Mouse (Mus musculus) thymus, postnatal 4 days (tissue): ENCODE results near the gene Snx7.
A peak's percentile ranks its signal among the peaks of the same experiment; 100 is the strongest.

Experiments used
- DNase-seq: peaks from one replicate; pipeline ENCODE4 v3.0.0; 2021

The Snx7 gene

DNA sequence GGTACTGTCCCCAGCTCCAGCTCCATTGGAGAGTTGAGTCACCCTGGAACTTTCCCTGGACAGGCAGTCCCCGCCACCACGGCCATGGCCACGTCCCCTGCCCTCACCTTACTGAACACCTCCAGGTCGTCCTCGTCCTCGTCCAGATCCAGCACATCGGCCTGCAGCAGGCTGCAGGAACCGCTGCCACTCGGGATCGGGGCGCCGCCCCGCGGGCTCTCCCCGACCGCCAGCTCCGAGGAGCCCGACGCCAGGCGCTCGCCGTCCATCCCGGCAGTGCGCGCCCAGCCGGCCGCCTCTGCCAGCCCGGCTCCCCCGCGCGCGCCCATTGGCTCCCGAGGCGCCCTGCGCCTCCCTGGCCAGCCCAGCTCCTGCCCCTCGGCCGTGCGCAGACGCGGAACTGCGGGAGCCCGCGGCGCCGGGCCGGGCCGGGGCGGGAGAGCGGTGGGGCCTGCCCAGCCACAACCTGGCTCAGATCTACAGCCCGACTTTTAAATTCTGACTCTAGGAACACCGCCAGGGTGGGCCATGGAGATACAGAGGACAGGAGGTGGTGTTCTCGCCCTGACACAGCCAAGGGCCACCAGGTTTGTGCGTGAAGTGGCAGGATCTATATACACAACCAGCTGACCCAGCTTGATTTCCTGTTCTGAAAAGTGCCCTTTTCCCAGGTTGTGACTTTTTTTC, at the start of gene Snx7:
Snx7 (minus strand) TSS at position 300 of the 687 bp plus-strand sequence.
- peak; percentile 43 for DNase-seq

DNA sequence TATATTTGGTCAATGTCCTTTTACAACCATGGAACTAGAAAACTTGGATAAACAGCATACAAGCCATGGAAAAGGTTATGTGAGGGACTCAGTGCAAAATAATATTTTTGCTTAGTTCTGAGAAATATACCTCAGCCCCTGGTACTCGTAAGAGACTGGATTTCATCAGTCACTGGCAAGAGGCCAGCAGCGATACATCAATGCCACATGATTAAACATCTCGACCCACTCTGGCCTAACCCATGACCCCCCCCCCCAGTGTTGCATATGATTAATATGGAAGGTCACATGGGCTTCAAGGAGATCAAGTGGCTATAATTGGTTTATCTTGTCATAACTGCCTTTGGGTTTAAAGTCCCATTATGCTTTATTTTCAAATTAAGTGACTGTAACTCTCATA, 46.7 kb upstream of the Snx7 start:
- no peak for DNase-seq

DNA sequence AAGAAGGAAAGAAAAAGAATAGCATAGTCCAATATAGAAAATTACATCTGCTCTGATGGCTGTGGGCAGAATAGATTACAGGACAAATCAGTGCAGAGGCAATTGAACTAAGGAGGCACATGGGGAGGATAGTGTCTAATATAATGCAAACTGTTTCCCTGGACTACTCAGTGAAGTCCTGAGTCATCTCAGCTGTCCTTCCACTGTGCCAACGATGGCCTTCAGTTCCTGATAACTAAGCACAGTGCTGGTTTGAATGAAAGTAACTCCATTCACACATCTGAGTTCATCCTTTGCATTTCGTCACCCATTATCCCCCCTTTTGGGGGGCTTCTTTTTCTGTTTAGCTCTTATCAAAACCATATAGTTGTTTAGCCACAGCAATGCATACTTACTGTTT, 25.0 kb upstream of the Snx7 start:
- DNase-seq, result no peak

DNA sequence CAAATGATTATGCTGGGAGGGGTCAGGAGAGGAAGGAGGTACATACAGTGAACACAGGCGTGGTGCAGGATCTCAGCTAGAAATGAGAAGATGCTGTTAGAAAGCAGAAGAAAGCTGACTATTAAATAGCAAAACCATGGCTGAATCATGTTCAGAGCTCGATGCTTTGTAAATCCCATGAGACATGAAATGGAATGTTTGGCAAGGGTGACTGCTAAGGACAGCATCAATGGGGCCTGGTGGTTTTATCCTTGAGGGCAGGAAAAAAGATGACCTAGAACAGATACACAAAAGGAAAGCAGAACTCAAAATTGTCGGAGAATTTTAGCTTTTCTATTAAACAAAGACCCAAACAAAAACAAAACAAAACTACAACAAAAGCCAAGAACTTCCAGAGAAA, 6.7 kb upstream of the Snx7 start:
- no peak for DNase-seq

DNA sequence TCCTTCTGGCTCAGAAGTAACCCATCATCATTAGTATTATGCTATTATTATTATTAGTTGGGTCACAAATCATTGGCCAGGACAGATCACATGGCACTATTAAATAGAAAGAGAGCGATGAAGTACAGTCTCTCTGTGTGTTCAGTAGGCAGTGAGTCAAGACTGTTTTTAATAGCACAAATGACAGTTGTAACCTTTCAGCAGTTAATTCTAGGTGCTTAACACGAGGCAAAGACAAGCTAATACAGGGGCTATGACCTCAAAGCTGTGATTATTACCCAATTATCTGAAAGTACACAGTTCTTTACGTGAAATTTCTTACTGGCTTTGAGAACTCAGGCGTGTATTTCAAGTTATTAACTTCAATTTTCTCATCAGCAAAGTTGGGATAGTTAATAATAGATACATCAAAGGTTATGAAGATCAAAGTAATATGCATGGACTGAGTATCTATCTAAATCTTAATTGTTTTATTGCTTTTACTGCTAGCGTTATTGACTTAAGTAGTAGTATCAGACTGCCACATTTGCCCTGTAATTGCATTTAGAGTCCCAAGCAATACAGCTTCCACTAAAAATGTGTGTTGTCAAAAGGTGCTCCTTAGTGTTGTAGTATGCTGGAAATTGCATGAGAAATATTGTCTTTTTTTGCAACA, 4.6 kb upstream of the Snx7 start:
- no peak for DNase-seq

DNA sequence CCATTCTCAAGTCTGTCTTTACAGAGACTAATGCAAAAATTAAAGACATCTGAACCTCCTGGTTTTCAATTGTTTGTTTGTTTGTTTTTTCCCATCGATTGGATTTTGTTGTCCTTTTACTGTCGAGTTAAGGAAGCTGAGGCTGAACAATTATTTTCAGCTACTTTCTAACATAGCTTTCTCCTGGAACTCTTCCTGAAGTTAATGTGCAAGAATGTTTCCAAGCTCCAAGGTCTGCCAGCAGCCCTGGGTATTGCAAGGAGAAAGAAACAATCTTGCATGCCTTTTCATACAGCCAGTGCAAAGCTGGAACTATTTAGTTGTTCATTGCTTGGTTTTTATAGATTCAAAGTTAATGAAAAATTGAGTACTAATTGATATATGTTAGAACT, 584 bp upstream of the Snx7 start:
- no peak for DNase-seq

DNA sequence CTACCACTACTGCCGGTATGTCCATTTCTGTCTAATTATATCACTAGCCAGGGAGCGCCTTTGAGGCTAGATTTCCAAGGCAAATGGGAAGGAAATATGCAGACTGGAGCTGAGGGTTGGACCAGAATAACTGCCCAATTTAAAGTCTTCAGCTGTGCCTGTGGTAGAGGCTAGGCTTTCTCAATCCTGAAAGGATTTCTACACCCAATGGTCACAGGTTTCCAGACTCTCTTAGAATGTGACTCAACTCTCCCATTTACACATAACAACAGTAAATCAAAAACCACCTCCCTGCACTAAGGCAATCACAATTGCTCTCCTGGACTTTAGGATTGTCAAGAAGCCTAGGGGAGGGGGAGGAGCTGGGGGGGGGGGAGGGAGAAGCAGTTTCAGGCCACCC, 645 bp downstream of the Snx7 start:
- no peak for DNase-seq

DNA sequence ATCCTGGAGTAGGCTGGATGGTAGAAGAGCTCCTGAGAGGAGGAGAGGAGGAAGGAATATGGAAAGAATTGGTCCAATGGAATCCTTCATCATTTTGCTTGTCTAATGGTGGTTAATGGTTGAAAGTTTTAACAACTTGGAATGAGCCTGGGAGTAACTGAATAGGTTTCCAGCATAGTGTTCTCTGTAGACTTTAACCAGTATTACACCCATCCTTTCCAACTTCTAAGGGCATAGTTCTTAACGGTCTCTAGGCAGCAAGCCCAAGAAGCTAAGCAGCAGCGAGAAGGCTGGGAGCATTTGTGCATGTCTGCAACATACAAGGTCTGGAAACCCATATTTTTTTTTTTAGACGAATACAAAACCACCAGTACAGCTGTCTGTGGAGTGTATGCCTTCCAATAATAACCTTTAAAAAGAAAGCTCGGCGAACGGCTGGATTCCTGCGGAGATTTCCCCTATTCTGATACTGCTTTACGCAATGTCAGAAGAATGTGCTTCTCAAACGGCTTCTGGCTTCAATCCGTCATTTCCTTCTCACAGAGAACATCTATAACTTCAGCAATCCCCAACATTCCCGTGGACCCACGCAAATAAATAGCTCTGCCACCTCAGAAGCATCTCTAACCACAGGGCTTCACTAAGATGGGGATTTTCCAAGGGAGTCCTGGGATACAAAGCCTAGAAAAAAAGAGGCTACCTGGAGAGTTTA, 1.9 kb downstream of the Snx7 start:
- no peak for DNase-seq

DNA sequence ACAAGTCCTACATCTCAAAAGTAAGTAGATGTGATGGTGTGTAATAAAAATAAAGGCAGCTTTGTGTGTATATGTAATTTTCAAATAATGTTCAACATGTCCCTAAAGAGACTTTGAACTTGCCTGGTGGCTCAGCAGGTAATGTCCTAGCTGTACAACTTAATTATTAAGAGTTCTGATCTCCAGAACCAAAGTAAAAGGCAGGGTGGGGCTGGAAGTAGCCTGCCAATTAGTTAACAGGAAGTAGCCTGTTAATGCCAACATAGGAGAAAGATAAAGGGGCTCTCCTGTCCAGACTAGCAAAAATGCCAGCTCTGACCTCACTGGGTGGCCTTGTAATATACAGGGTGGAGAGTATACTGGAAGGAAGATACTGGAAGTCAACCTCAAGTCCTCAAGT, 3.1 kb downstream of the Snx7 start:
- DNase-seq, result no peak

DNA sequence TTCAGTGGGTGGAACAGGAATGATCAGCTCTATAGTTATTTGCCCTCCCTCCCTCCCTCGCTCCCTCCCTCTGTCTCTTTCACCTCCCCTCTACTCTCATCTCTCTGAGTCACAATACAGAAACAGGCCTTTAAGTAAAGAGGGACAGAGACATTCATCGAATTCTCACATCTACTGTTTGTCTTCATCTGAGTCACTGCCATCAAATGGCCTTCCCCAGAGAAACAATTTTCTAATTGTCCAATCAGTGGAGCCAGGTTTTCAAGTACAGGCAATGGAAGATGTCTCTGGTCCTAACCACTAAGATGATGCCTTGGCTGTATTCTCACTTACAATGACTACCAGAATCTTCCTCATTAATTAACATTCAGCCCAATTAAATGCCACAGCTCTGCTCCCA, 5.8 kb downstream of the Snx7 start:
- DNase-seq, result no peak

DNA sequence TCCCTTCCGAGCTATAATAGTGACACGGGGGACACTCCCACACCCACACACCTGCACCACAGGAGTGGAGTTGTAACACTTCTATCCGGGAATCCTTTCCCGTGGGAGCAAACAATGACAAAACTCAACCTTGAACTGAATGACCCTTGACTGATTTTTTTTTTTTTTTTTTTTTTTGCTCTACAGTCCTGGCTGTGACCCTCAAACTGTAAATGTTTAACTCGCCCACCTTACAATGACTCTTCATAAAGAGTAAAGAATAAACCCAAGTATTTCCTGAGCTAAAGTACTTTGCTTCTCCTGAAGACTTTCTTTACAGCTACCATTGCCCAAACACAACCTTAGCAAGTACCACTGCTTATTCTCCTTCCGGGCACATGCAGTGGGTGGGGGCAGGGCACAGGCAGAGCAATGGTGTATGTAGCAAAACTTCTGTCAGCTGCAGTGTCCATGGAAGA, 6.7 kb downstream of the Snx7 start:
- no peak for DNase-seq

DNA sequence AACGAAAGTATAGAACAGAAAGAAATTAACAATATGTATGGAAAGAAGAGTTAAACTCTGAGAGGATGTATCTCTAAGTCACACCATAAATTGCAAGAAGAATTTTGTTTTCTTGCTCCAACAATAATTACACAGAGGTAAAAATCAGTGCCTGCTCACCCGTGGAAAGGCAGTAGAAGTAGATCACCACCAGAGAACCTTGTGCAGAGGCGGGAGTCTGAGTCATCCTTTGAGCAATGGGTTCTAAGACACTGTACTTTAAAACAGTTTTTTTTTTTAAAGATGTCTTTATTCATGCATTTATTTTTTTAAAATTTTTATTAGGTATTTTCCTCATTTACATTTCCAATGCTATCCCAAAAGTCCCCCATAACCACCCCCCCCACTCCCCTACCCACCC, 9.7 kb downstream of the Snx7 start:
- no peak for DNase-seq

DNA sequence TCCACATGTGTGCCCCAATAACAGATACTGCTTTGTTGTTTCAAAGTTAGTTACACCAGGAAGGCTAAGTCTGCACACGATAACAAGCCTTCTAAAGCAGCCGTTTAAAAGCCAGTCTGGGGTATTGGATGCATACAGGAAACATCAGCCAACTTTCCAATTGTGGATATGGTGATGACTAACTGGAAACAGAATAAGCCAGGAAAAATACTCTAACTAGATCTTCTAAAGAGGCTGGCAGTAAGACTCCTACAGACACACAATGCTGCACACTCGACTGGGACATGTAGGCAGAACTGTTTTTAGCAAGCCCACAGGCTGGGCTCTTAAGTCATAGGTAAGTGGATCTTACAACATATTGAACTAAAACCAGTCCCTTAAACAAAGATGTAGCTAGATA, 15.0 kb downstream of the Snx7 start:
- no peak for DNase-seq

DNA sequence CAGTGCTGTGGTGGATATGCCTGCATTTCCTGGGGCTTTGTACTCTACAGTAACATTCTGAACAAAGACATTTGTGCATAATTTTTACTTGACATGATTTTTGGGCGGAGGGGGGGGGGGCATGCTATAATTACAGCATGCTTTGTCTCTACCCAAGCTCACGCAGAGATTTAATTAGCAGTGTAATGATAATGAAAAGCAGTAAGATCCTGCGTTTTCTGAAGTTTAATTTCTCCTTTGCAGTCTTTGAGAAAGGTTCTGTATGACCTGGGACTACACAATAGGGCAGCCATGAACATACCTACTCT, 16.7 kb downstream of the Snx7 start:
- DNase-seq, result no peak

DNA sequence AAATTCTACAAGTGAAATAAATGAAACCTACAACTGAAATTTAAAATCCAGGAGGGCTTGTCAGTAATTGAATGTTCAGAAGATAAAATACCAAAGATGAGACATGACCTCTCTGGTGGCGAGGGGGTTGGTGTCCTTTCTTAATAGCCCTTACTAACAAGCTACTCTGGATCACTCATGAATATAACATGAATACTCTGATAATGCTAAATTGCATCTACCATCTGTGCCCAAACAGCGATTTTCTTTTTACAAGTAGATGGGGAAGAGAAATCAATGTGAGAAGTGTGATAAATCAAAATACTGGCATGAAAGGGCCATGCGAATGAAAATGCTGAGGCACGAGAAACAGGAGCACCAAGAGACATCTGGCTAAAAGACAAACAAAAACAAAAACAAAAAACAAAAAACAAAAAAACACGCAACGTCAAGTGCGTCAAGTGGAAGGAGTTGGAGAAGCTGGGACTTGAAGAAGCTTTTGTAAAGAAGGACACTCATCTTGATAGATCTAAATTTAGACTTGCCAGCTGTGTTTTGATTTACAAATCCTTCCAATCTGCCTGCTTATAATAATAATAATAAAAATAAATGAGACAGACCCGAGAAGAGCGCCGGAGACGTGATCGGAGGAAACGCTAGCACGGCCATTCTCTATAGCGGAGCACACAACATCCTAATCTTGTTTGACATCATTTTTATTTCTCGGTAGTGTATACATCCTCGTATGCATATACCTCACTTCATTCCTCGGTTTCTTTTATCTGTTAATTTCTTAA, 17.3 kb downstream of the Snx7 start:
- no peak for DNase-seq

DNA sequence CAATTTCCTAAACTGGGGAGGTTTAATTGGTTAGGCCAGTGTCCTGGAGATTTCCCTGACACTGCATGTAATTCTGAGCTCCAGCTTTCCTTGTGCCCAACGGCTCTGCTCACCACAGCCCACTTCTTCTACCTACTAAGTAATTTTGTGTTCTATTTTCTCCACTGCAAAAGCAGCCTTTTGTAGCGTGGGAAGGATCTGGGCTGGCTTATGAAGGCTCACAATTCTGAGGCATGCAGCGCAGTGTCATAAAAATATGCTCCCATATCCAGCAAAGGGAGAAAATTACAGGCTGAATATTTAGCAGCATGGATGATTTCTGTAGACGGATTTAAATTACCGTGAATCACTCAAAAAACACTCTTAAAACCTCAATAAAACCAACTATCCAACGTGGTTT, 19.9 kb downstream of the Snx7 start:
- DNase-seq, result no peak

DNA sequence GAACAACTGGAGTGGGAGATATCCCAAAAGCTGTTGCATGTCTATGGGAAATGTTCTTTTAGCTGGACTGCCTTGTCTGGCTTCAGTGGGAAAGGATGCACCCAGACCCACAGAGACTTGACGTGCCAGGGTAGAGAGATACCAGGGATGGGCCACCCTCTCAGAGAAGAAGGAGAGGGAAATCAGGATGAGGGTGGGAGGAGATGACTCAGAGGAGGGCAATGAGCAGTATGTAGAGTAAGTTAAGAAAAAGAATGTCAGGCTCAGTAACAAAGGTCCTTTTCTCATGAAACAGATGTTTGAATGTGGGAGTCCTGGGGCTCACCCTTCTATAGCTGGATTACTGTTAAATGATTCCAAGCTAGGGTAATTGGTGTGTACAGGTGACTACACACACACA, 26.1 kb downstream of the Snx7 start:
- no peak for DNase-seq

DNA sequence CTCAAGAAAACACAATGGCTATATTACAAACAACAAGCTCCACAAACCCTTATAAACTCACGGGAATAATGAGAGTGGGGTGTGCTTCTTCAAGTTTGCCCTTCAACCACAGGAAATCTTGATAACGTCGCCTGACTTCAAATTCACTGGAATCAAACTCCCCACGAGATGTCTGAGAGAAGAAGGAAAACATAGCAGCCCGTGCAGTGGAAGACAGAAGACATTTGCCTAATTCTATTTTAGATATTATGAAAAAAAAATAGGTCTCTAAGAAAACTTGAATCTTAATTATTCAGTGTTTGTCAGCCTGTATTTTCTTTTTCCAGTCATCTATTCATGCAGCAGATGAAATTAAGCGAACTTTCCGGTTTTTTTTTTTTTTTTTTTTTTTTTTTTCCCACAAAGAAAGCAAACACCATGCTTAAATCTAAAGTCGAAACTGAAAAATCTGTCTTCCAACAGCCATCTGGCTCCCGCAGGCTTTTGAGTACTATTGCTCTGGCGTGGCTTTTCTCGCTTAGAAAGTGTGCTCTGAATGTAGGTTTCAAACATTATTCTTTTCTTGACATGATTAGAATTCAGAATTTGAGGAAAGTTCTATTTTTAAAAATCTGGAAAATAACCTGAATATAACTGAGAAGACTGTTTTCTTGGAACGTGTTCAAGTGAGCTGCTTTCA, 28.7 kb downstream of the Snx7 start:
- no peak for DNase-seq

DNA sequence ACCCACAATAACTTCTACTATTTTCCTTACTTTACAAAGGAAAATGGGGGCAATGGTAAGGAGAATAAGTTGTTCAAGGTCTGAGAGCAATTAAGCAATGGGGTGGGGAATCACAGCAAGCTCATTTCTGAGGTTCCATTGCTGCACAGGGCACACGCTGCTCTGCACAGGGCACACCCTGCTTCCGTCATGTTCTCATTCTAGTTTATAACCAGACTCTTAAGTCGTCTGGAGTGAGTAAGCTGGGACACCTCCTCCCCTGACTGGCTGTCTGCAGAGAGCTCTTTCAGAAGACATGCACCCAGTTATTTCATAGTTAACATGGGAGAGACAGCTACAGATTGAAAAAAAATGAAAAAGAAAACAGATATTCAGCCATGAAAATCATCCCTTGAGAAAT, 30.7 kb downstream of the Snx7 start:
- no peak for DNase-seq

DNA sequence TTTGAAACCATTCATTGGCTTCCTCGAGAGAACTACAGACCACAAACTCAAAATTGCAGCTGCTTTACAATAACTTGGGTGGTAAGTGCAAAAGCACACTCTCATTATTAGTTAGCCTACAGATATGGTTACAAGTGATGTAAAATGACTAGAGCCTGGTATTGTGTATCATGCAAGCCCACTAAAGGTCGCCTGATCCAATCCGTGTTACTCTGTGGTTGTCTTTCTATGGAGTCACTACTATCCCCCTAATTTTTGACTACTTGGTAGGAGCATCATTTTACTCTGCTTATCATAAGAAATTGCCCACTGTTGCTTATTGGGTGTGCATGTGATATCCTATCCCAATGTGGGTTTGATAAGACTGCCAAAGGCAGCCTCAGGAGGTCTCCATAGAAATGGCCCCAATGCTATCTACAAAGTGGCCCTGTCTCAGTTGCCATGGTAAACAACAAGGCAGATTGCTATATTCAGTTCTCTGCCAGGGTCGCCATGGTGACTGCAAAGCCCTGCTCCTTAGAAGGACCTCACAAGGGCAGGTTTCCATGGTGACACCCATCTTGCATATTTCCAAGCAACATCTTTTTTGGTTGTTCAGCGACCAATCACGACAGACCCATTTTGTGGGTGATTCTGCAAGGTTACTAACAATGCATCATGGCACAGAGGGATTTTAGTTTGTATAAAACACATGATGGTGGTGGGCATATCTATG, 42.1 kb downstream of the Snx7 start:
- DNase-seq, result no peak

DNA sequence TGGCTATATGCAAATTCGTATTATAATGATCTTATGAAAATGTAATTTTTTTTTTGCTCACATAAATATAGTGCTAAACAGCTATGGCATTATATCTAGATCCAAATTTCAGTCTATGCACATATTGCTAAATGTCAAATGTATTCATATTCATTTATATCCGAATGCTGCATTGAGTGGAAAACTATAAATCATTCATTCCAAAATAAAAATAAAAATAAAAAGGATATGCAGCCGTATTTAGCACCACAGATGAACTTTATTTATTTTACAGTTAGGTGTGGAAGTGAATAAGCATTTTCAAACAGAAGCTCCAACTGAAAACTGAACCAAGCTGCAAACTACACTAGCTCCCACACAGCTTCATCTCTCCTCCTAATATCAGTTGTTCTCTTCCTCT, 45.5 kb downstream of the Snx7 start:
- DNase-seq, result no peak

DNA sequence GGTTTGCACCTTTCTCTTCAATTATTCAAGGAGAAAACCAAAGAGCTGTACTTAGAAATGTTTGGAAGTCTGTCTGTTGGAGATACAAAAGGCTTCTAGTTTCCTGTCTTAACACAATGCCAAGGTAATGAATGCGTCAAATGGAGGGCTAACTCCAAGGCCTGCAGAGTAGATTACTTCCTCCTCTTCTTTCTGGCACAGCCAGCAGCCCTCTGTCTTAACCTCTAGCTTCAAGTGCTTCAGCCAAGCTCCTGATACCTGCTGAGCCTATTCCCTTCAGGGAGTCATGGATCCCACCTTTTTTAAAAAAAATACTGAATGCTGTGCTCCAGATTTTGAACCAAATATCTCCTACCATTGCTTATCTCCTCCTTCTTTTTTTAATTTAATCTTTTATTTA, 51.1 kb downstream of the Snx7 start:
- no peak for DNase-seq

DNA sequence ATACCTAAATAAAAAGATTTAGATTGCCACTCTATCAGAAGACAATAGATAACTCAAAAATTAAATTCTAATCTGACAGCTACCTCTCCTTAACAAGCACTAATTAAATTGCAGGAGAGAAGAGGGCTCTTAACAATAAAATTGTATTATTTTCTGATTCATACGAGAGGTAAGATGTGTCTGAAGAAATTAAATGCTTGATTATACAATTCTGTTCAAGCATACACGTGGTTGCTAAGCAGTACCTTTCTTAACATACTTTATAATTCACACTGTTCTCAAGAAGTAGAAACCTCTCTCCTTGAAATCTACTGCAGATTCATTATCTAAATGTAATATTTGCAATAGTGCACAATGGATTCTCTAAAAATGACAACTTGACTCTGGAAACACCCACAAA, 54.5 kb downstream of the Snx7 start:
- DNase-seq, result no peak
